Mouse (Mus musculus) megakaryocyte-erythroid progenitor cell, adult 5-6 weeks (primary cell): ENCODE measurements around the gene Dnah6. TPM values are rescaled to one million over a fixed set of nuclear protein-coding genes. Genes with fewer than 3 reads are reported as not detected.
A peak's percentile ranks its signal among the peaks of the same experiment; 100 is the strongest.

Experiments
- ATAC-seq: replicated peaks from 2 replicates; pipeline ENCODE4 v1.8.0; 2016; ENCODE audit warnings: mild to moderate bottlenecking, inconsistent platforms; ENCODE audit not compliant: severe bottlenecking, poor library complexity, low FRiP score, low TSS enrichment
- total RNA-seq, 2 experiments: library from RNA; stranded (forward) in 1 of 2; stranded (reverse) in 1 of 2; fragments of 200-1000, 215-1000 nt in 1 of 2; fragments of >200 nt in 1 of 2; fragmentation: Nextera tagmentation in 1 of 2; gene quantifications; 2 replicates each; pipeline ENCODE4 v1.2.3; 2014 to 2017

The Dnah6 gene
- total RNA-seq, 2 experiments from 2014 or later: not detected

DNA sequence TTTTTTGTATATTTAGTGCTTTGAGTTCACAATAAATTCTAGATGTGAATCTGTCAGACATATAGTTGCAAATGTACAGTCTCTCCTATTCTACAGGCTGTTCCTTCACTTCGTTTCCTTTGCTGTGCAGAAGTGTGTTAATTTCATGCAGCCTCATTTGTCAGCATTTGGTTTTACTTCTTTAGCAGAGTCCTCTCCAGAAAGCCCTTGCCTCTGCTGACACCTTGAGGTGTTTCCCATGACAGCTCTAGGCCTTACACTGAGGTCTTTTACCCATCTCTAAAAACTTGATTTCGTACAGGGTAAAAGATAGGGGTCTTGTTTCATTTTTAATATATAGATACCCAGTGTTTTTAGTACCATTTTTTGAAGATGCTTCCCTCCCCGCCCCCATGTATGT, 54.2 kb downstream of the Dnah6 start:
- ATAC-seq: no peak

DNA sequence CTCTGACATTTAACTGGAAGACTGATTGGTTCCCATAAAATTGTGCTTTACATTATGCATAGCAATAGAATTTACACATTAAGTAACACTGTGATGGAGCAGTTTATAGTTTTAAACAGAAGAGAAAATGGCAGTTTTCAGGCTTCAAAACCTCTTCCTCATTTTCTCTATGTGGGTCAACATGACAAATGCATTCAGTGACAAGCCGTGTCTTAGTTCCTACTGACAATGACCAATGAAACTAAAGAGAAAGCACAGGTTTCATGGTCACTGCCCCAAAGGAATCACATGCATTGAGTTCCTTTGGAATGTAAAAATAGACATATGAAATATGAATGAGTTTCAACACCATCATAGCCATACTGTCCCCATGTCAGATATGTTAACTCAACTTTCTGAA, 58.5 kb downstream of the Dnah6 start:
- ATAC-seq: no peak

DNA sequence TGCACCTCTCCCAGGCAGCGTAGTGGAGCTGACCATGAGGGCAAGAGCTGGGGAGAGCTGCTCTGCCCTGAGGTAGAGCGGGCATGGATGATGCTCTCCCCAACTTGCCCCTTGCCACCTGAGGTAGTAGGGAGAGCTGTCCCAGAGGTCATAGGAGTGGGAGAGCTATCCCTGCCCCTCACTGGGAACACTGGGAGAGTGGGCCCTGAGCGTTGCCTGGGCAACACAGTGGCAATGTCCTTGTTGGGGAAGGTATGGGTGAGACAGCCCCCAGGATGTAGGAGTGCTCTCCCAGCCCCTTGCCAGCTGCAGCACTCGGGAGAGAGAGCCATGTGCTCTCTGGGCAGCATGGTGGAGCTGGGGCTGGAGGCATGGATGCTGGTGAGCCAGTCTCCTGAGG, 60.1 kb downstream of the Dnah6 start:
- ATAC-seq: no peak

DNA sequence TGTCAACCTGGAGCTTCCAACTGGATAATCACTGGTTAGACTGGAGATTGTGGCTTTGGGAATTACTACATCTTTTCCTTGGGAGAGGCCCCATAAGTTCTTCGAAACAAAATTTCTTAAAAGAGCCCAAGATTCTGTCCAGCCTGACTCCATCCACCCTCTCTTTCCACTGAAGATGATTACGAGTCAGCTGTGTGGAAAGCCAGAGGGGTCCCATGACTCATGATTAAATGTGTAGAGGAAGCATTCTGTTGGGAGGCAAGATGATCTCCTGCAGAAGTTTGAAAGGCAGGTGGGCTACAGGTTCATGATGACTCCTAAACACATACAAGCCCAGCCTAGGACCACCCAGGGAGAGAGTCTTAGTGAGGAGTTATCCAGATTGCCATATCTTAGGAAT, 66.0 kb downstream of the Dnah6 start:
- ATAC-seq: no peak

DNA sequence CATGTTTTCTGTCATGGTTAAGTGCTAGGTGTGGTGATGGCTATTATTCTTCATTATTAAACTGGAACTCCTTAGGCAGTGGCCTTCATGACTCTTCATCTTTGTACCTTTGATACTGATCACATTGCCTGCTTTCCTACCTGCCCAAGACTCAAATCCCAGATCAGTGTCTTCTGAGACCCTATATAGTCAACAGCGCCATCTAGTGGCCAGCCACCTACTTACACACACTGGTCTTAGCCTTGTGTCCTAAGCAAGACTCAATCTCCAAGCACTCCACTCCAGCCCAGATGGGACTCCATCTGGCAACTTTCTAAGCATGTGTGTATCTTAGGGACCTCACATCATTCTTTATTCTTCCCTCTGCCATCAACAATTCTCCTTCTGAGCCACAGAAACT, 67.8 kb downstream of the Dnah6 start:
- ATAC-seq: peak; percentile 92

DNA sequence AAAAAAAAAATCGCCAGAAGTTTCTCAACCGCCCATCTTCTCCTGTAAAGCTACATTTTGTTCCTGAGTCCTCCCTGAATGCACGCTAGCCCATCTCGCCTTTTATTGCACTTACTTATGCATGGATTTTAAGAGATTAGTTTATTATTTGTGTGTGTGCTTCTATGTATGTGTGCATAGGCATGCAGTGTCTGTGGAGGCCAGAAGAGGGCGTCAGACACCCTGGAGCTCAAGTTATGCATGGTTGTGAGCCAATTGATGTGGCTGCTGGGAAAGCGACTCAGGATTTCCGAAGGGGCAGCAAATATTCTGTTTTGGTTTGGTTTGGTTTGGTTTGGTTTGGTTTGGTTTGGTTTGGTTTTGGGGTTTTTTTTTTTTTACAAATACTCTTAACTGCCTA, 78.0 kb downstream of the Dnah6 start:
- ATAC-seq: no peak

DNA sequence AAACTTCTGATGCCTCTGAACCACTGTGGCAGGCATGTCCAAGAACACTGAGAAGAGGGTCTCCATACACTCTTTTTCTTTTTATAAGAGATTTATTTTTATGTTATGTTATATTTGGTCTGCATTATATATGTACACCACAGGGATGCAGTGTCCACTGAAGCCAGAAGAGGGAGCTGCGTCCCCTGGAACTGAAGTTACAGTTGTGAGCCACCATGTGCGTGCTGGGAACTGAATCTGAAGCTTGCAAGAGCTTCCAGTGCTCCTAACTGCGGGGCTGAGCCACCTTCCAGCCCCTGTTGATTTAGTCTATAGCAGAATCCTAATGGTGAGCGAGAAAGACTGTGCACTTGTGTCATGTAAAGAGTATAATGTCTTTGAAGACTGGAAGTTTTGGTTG, 78.7 kb downstream of the Dnah6 start:
- no peak for ATAC-seq

DNA sequence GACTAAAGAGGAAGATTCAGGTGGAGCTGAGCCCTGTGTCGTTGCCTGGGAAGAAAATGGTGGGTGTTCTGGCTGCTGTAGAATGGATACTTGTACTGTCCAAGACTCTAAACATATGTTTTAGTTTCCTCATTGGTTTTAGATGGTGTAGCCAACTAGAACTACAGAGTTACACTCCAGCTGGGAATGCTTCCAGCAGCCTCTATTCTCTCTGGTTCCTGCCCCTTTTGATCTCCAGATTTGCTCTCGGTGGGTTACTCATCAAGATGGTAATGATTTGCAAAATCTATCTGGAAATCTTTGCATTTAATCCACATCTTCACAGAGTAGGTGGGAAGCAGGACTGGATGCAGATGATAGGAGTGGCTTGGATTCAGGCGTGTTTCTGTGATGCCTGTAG, 80.6 kb downstream of the Dnah6 start:
- ATAC-seq: no peak

DNA sequence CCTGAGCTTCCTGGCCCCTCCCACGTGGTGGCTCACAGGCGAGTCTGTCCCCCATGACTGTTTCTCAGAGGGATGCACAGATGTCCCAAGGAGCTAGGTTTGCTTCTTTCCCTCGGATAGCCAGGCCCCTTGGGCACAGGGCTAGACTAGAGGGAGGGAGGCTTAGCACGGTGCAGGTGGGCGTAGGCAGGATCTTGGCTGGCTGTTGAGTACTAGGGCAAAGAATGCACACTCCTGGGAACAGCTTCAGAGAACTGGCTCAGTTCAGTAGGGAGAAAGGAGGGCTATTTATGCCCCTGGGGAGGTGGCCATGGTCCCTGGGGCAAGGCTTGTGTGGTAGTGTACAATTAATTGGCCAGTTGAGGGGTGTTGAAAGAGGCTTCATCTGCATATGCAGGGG, 88.7 kb downstream of the Dnah6 start:
- no peak for ATAC-seq

DNA sequence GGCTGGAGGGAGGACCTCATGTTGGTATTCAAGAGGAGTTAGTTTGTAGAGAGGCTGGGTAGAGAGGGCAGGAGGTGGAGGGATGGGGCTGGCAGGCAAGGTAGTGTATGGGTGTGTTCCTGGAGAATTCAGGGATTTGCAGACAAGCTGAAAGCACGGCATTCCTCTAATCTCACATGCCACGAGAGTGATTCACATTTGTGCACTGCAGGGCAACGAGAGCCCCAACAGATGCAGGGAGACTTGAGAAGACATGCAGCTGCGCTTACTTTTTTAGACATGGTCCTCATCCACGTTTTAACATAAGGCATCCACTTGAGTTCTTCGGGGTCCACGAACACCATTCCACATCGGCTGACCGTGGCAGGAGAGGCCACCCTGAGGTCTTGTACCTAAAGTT, 93.9 kb downstream of the Dnah6 start:
- ATAC-seq: no peak

DNA sequence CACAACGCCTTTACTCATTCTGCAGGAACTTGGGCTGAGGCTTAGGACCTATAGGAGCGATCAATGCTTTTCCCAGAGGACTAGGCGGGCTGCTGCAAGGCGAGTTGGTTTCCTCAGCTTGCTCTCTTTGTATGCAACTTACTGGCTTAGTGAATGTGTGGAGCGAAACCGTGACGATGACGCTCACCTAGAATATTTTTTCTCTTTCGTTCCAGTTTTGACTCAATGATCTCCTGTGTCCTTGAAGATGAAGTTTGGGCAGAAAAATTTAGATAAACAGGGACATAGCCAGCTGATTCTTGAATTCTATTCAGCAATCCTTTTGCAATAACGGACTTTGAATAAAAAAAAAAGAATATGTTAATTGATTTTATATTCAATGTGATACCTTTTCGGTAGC, 101.1 kb downstream of the Dnah6 start:
- no peak for ATAC-seq

DNA sequence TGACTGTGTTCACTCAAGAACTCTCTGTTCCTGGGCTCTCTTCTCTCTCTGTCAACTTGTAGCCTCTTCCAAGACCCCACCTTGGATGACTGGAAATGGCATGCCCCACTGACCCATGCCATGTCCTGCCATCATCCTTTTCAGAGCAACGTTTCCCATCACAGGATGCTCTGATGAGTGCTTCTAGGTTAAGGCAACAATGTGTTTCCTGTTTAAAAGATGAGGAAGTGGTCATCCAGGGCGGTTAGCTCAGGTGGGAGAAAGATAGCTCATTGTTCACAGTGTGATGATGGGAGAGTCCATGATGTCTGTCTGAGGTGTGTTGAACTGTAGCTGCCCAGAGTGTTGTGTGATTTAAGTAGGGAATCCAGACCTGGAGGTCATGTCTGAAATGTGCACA, 107.6 kb downstream of the Dnah6 start:
- no peak for ATAC-seq

DNA sequence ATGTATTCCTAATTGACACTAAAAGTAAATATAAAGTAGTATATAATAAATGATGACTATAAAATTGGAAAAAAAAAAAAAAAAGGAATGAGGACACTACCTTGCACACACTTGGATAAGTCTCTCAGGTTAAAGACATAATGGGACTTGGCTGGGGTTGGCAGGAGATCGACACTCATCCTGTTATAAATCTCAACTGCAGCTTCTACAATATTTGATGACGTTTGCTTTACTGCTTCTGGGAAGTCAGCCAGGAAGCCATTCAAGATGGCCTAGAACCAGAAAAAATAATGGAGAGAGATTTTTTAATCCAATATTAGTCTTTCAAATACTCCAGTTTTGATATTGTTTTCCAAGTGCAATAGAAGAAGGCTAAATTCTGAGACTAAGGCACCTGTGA, 108.1 kb downstream of the Dnah6 start:
- no peak for ATAC-seq

DNA sequence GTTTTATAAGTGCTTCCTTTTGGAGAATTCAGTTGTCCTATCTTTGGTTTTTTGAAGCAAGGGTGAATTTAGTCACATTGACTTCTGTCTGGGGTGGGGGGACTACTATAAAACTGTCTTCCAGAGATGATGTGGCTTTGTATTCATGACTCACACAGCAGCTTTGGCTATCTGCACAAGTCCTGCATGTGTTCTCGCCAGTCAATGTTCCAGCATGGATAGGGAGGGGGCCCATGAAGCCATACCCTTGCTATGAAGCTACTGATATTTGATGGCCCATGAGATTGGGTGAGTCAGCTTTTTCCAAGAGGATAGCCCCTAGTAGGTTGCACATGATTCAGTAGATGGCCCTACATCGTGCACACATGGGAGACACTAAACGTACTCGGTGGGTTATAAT, 128.3 kb downstream of the Dnah6 start:
- no peak for ATAC-seq

DNA sequence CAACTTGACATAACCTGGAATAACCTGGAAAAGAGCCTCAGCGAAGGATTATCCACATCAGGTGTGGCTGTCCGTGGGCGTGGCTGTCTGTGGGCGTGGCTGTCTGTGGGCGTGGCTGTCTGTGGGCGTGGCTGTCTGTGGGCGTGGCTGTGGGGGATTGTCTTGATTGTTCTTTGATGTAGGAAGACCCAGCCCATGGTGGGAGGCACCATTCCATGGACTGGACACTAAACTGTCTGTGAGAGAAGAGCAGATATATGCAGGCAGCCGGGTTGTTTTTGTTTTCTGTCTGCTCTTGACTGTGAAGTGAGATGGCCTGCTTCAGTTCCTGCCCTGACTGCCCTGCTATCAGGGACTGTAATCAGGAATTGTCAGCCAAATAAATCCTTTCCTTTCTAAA, 130.6 kb downstream of the Dnah6 start:
- ATAC-seq: no peak

DNA sequence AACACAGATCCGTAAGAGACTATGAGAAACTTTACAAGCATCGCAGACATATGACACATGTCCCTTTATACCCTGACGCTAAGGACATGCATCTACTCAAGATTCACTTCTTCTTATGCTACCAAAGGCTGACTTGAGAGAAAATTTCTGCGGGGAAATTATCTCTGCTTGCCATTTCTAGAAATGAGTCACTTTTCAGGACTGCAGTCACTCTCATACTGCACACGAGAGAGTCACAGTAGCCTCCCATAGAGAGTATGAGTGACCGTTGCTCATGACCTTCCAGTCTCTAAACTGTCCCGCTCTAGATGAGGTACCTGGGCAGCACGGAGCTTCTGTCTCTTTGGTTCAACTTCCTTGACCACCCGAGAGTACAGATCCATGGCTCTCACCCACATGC, 138.9 kb downstream of the Dnah6 start:
- ATAC-seq: no peak

DNA sequence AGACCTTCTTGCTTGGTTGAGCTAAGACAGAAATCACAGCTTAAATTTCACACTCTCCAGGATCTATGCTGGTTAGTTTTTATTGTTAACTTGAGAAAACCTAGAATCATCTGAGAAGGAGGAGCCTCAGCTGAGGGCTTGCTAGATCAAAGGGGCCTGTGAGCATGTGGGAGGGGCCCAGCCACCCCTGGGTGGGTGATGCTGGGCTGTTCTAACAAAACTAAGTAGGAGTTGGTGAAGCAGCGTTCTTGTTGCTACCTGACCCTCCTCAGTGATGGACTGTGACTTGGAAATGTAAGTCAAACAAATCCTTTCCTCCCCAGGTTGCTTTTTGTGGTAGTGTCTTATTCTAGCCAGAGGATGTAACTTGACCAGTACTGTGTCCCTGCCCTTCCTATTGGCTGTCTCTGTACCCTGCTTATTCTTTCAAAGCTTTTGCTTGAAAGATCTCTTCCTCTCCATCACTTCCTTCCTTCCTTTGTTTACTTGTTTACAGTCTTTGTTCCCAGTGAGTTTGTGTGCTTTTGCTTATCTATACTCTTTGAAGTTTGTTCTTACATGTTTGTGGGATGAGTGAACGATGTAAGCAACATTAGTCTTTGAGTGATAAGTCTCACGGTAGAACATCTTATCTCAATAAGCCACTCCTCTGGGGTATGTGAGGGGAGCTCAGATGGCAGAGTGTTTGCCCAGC, 149.2 kb downstream of the Dnah6 start:
- no peak for ATAC-seq

DNA sequence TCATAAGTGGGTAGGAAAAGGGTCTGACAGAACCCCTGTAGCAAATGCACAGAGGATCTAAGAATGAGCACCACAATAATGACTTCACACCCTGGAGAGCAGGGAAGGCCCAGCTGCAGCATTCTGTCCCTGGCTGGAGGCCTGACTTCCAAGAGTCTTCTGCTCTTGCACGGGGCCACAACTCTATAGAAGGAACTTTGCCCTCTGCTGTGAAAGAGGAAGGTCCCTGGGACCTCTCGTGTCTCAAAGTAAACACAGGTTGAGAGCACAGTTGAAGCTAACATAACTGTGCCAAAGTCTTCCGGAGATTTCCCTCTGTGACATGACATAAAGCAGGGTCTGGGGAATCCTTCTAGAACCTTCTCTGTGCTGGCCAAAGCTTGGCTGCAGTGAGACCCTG, 150.2 kb downstream of the Dnah6 start:
- no peak for ATAC-seq

DNA sequence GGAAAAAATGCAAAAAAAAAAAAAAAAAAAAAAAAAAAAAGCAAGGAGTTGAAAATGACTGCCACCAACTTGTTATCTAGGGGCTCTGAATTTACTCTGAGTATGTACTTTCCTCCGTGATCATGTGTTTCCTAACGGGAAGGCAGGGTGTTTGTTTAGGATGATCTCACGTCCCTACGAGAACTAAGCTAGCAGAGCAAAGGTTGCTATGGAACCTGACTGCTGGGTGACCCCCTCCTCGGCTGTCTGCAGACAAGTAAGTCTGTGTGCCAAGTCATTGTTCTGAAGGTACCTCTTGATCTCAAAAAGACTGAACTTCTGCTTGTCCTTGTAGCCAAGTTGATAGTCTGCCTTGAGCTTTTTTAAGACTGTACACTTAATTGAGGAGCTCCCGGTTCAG, 150.8 kb downstream of the Dnah6 start:
- ATAC-seq: no peak

DNA sequence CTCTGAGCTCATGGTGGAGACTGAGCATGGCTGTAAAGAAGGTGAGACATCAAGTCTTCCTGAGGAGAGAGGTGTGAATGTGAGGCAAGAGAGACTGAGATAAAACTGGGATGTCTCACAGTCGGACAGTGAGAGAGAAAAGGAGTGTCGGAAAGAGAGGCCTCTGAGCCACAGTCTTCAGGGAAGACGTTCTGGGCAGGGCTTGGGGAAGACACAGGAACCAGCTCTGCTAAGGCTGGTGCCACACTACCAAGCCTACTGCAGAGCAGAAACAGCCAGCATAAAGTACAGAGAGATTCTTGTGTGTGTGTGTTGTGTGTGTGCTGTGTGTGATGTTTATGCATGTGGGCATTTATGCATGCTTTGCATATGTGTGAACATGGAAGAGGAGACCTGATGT, 156.9 kb downstream of the Dnah6 start:
- ATAC-seq: no peak

DNA sequence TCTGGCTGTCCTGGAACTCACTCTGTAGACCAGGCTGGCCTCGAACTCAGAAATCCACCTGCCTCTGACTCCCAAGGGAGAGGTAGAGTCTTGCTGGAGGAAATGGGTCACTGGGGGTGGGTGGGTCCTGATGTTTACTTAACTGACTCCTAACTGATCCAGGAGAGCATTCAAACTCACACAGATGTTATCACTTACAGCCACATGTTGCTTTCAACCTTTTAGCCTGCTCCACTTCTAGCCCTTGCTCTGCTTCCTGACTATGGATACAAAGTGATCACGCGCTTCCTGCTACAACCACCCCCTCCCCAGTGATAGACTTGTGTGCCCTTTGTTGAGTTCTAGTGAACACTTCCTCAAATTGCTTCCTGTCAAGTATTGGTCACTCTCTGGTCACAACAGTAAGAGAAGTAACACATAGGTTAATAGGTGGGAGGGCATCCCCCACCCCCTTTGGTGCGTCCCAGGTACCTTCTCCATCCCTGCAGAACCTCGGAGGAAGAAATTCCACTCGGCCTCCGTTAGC, 161.8 kb downstream of the Dnah6 start:
- no peak for ATAC-seq

DNA sequence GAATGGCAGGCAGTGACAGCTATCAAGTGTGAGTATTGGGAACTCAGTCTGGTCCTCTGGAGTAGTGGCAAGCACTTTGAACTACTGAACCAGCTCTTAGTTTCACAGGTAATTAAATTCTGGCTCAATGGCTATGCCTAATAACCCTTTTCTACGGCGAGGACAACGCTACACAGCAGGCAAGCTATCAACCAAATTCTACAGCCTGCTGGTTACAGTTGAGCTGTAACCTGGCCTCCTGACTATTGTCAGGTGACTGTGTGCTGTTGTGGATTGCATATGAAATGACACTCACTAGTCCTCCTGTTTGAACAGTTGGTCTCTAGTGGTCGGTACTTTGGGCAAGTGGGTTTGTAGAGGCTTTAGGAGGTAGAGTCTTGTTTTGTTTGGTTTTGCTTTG, 162.3 kb downstream of the Dnah6 start:
- ATAC-seq: no peak
